Mouse (Mus musculus): ENCODE results near the gene Sytl3. TPM values are rescaled to one million over a fixed set of nuclear protein-coding genes. Genes with fewer than 3 reads are reported as not detected.

The Sytl3 gene
- polyA plus RNA-seq, 1 experiment from 2014 or later: 0.30 TPM

- Histone ChIP-seq H3K36me3 (ENCODE audit: control insufficient read depth, insufficient read depth, low read length) (peaks cover 73% of the 10 kb centered on the region), H3K9me3 (ENCODE audit: control insufficient read depth, low read length) (no peaks in the 10 kb centered on the region), H3K4me3 (ENCODE audit: control insufficient read depth in 1 of 2, insufficient read depth in 1 of 2, low read depth in 1 of 2, low read length in 2 of 2) (no peak overlapping the region), H3K9ac (ENCODE audit: low read length) (no peak overlapping the region), H3K27ac (replicated peaks in 1 of 2; ENCODE audit: control insufficient read depth in 1 of 2, insufficient read depth in 1 of 2, low read depth in 2 of 2, low read length in 2 of 2) (no peak overlapping the region), H3K27me3 (ENCODE audit: control insufficient read depth, insufficient read depth, low read length) (no peaks in the 10 kb centered on the region), H3K4me2 (ENCODE audit: low read length) (no peak overlapping the region), H3K4me1 (ENCODE audit: control insufficient read depth in 2 of 2, insufficient read depth in 2 of 2, low read length in 2 of 2) (peaks cover 23 to 33% of the 10 kb centered on the region in 2 experiments)
- 86% methylated on average over 19 of the region's 19 CpGs for WGBS
- ATAC-seq (ENCODE audit: insufficient number of reproducible peaks, insufficient read depth, low FRiP score, low read depth): no peak
Observed at GRCm38 (mm10) chr17:6740331-6741170, 81.7 kb downstream of the Sytl3 start.

- H3K4me1 ChIP-seq (ENCODE audit: control insufficient read depth in 2 of 2, insufficient read depth in 2 of 2, low read length in 2 of 2): peaks cover 23 to 33% of the 10 kb centered on the region in 2 experiments
Observed at GRCm38 (mm10) chr17:6741271-6741670, 82.4 kb downstream of the Sytl3 start.

GRCm38 (mm10) chr17:6742083-6743038 lies 83.5 kb downstream of the Sytl3 start:
- H3K36me3 ChIP-seq (ENCODE audit: control insufficient read depth, insufficient read depth, low read length): peaks cover 86% of the 10 kb centered on the region
- H3K9me3 ChIP-seq (ENCODE audit: control insufficient read depth, low read length): no peaks in the 10 kb centered on the region
- H3K27ac ChIP-seq (replicated peaks in 1 of 2; ENCODE audit: control insufficient read depth in 1 of 2, insufficient read depth in 1 of 2, low read depth in 2 of 2, low read length in 2 of 2): peak overlapping the region; percentile 49 to 72
- ATAC-seq (ENCODE audit: insufficient number of reproducible peaks, insufficient read depth, low FRiP score, low read depth): peak; percentile 48; the same call in 1 of the 2 replicates
- 0 out of 2 replicates have a peak overlapping the region, but pooled peaks have one; percentile 18 for H3K4me2 ChIP-seq (ENCODE audit: low read length)
- WGBS: 43% methylated on average over 33 of the region's 33 CpGs
- H3K9ac ChIP-seq (ENCODE audit: low read length): peak overlapping the region; percentile 44; the same call in 1 of the 2 replicates
- H3K27me3 ChIP-seq (ENCODE audit: control insufficient read depth, insufficient read depth, low read length): no peaks in the 10 kb centered on the region
- no peak overlapping the region for H3K4me3 ChIP-seq (ENCODE audit: control insufficient read depth in 1 of 2, insufficient read depth in 1 of 2, low read depth in 1 of 2, low read length in 2 of 2)
- peaks cover 33 to 43% of the 10 kb centered on the region in 2 experiments for H3K4me1 ChIP-seq (ENCODE audit: control insufficient read depth in 2 of 2, insufficient read depth in 2 of 2, low read length in 2 of 2)

More at GRCm38 (mm10) chr17:6741271-6741670, 82.4 kb downstream of the Sytl3 start:
- WGBS: 77% methylated on average over 12 of the region's 12 CpGs
- H3K4me3 ChIP-seq (ENCODE audit: control insufficient read depth in 1 of 2, insufficient read depth in 1 of 2, low read depth in 1 of 2, low read length in 2 of 2): no peak overlapping the region
- no peak for ATAC-seq (ENCODE audit: insufficient number of reproducible peaks, insufficient read depth, low FRiP score, low read depth)
- H3K9me3 ChIP-seq (ENCODE audit: control insufficient read depth, low read length): no peaks in the 10 kb centered on the region
- no peak overlapping the region for H3K4me2 ChIP-seq (ENCODE audit: low read length)
- H3K36me3 ChIP-seq (ENCODE audit: control insufficient read depth, insufficient read depth, low read length): peaks cover 80% of the 10 kb centered on the region
- H3K27ac ChIP-seq (replicated peaks in 1 of 2; ENCODE audit: control insufficient read depth in 1 of 2, insufficient read depth in 1 of 2, low read depth in 2 of 2, low read length in 2 of 2): 0 out of 4 replicates have a peak overlapping the region, but pooled peaks of 1 of the 2 experiments have one; percentile 55
- H3K27me3 ChIP-seq (ENCODE audit: control insufficient read depth, insufficient read depth, low read length): no peaks in the 10 kb centered on the region
- H3K9ac ChIP-seq (ENCODE audit: low read length): no peak overlapping the region

GRCm38 (mm10) chr17:6743039-6743575 lies 84.2 kb downstream of the Sytl3 start:
- no peak for ATAC-seq (ENCODE audit: insufficient number of reproducible peaks, insufficient read depth, low FRiP score, low read depth)

GRCm38 (mm10) chr17:6743787-6744239 lies 84.9 kb downstream of the Sytl3 start:
- ATAC-seq (ENCODE audit: insufficient number of reproducible peaks, insufficient read depth, low FRiP score, low read depth): no peak
- Histone ChIP-seq H3K9ac (ENCODE audit: low read length) (0 out of 2 replicates have a peak overlapping the region, but pooled peaks have one; percentile 13), H3K9me3 (ENCODE audit: control insufficient read depth, low read length) (no peaks in the 10 kb centered on the region), H3K4me3 (ENCODE audit: control insufficient read depth in 1 of 2, insufficient read depth in 1 of 2, low read depth in 1 of 2, low read length in 2 of 2) (no peak overlapping the region), H3K4me1 (ENCODE audit: control insufficient read depth in 2 of 2, insufficient read depth in 2 of 2, low read length in 2 of 2) (peaks cover 46 to 55% of the 10 kb centered on the region in 2 experiments), H3K36me3 (ENCODE audit: control insufficient read depth, insufficient read depth, low read length) (peaks cover 74% of the 10 kb centered on the region), H3K4me2 (ENCODE audit: low read length) (no peak overlapping the region), H3K27me3 (ENCODE audit: control insufficient read depth, insufficient read depth, low read length) (no peaks in the 10 kb centered on the region), H3K27ac (replicated peaks in 1 of 2; ENCODE audit: control insufficient read depth in 1 of 2, insufficient read depth in 1 of 2, low read depth in 2 of 2, low read length in 2 of 2) (0 out of 4 replicates have a peak overlapping the region, but pooled peaks of 1 of the 2 experiments have one; percentile 1)
- 81% methylated on average over 11 of the region's 11 CpGs for WGBS

More at GRCm38 (mm10) chr17:6743039-6743575, 84.2 kb downstream of the Sytl3 start:
- H3K27me3 ChIP-seq (ENCODE audit: control insufficient read depth, insufficient read depth, low read length): no peaks in the 10 kb centered on the region
- peak overlapping the region in 1 of 2 experiments; percentile 72; a peak in 2 of 4 replicates for H3K27ac ChIP-seq (replicated peaks in 1 of 2; ENCODE audit: control insufficient read depth in 1 of 2, insufficient read depth in 1 of 2, low read depth in 2 of 2, low read length in 2 of 2)
- no peak overlapping the region for H3K4me3 ChIP-seq (ENCODE audit: control insufficient read depth in 1 of 2, insufficient read depth in 1 of 2, low read depth in 1 of 2, low read length in 2 of 2)
- H3K9ac ChIP-seq (ENCODE audit: low read length): no peak overlapping the region
- peaks cover 39 to 48% of the 10 kb centered on the region in 2 experiments for H3K4me1 ChIP-seq (ENCODE audit: control insufficient read depth in 2 of 2, insufficient read depth in 2 of 2, low read length in 2 of 2)
- peaks cover 78% of the 10 kb centered on the region for H3K36me3 ChIP-seq (ENCODE audit: control insufficient read depth, insufficient read depth, low read length)
- H3K4me2 ChIP-seq (ENCODE audit: low read length): no peak overlapping the region
- no peaks in the 10 kb centered on the region for H3K9me3 ChIP-seq (ENCODE audit: control insufficient read depth, low read length)
- 60% methylated on average over 11 of the region's 11 CpGs for WGBS

- H3K27me3 ChIP-seq (ENCODE audit: control insufficient read depth, insufficient read depth, low read length): no peaks in the 10 kb centered on the region
- no peaks in the 10 kb centered on the region for H3K9me3 ChIP-seq (ENCODE audit: control insufficient read depth, low read length)
- no peak for ATAC-seq (ENCODE audit: insufficient number of reproducible peaks, insufficient read depth, low FRiP score, low read depth)
- H3K4me3 ChIP-seq (ENCODE audit: control insufficient read depth in 1 of 2, insufficient read depth in 1 of 2, low read depth in 1 of 2, low read length in 2 of 2): no peak overlapping the region
- H3K4me2 ChIP-seq (ENCODE audit: low read length): no peak overlapping the region
- H3K9ac ChIP-seq (ENCODE audit: low read length): no peak overlapping the region
- WGBS: 74% methylated on average over 9 of the region's 9 CpGs
- H3K4me1 ChIP-seq (ENCODE audit: control insufficient read depth in 2 of 2, insufficient read depth in 2 of 2, low read length in 2 of 2): peaks cover 51 to 60% of the 10 kb centered on the region in 2 experiments
- H3K36me3 ChIP-seq (ENCODE audit: control insufficient read depth, insufficient read depth, low read length): peaks cover 70% of the 10 kb centered on the region
- H3K27ac ChIP-seq (replicated peaks in 1 of 2; ENCODE audit: control insufficient read depth in 1 of 2, insufficient read depth in 1 of 2, low read depth in 2 of 2, low read length in 2 of 2): 0 out of 4 replicates have a peak overlapping the region, but pooled peaks of 1 of the 2 experiments have one; percentile 1
Observed at GRCm38 (mm10) chr17:6744366-6744765, 85.5 kb downstream of the Sytl3 start.
